Mouse (Mus musculus): ENCODE measurements around the gene Zbtb18.

Gene Zbtb18

GRCm38 (mm10) chr1:177478578-177478977 lies 36.4 kb downstream of the Zbtb18 start:
- in situ Hi-C loops (cut with MboI, MseI): no loop called here

- in situ Hi-C loops (cut with MboI, MseI): no loop called here
Observed at GRCm38 (mm10) chr1:177479356-177480004, 37.3 kb downstream of the Zbtb18 start.

GRCm38 (mm10) chr1:177483612-177484011 lies 41.5 kb downstream of the Zbtb18 start:
- in situ Hi-C loops (cut with MboI, MseI): no loop called here

- in situ Hi-C loops (cut with MboI, MseI): no loop called here
Observed at GRCm38 (mm10) chr1:177484280-177484679, 42.1 kb downstream of the Zbtb18 start.

- in situ Hi-C loops (cut with MboI, MseI): no loop called here
Observed at GRCm38 (mm10) chr1:177484680-177485079, 42.5 kb downstream of the Zbtb18 start.

- in situ Hi-C loops (cut with MboI, MseI): no loop called here
Observed at GRCm38 (mm10) chr1:177489844-177490243, 47.7 kb downstream of the Zbtb18 start.

GRCm38 (mm10) chr1:177490808-177491207 lies 48.7 kb downstream of the Zbtb18 start:
- in situ Hi-C loops (cut with MboI, MseI): no loop called here

GRCm38 (mm10) chr1:177491280-177491679 lies 49.1 kb downstream of the Zbtb18 start:
- in situ Hi-C loops (cut with MboI, MseI): no loop called here

- in situ Hi-C loops (cut with MboI, MseI): no loop called here
Observed at GRCm38 (mm10) chr1:177494306-177494705, 52.2 kb downstream of the Zbtb18 start.

- in situ Hi-C loops (cut with MboI, MseI): no loop called here
Observed at GRCm38 (mm10) chr1:177494913-177495542, 52.9 kb downstream of the Zbtb18 start.

Measured in regulatory T cell (primary cell).